Mouse (Mus musculus) layer of hippocampus, adult 2 months (tissue): ENCODE data around the gene Abhd17c. TPM values are rescaled to one million over a fixed set of nuclear protein-coding genes. Genes with fewer than 3 reads are reported as not detected.

ENCODE experiments used
- DNase-seq, 2 experiments: peaks; one replicate each; pipeline ENCODE4 v3.0.0; 2022; ENCODE audit warnings: low spot score in 2 of 2
- H3K27ac ChIP-seq: fragments of 200-600 bp; 2 replicates; pipeline ENCODE4 v1.8.1; 2022
- H3K4me3 ChIP-seq: fragments of 200-600 bp; 2 replicates; pipeline ENCODE4 v1.8.1; 2022; ENCODE audit warnings: mild to moderate bottlenecking
- CTCF ChIP-seq: fragments of 200-600 bp; conservative IDR thresholded peaks from 2 replicates; pipeline ENCODE4 v1.8.1; 2022; ENCODE audit warnings: antibody characterized with exemption, mild to moderate bottlenecking, moderate library complexity
- total RNA-seq, 2 experiments: library from RNA; stranded (reverse); gene quantifications; 2 replicates each; pipeline ENCODE4 v1.2.3; 2021

The Abhd17c gene
- total RNA-seq, 2 experiments from 2014 or later = 54.1 to 57.3 TPM

- DNase-seq = no peak
- TF ChIP-seq CTCF = no peak
- Histone ChIP-seq H3K4me3 (no peak overlapping the region), H3K27ac (no peak overlapping the region)
Observed at GRCm38 (mm10) chr7:84121778-84122177, 29.9 kb downstream of the Abhd17c start.

- no peak for DNase-seq
- TF ChIP-seq CTCF = no peak
- Histone ChIP-seq H3K27ac (no peak overlapping the region; the same call in 1 of the 2 replicates), H3K4me3 (no peak overlapping the region)
Observed at GRCm38 (mm10) chr7:84120142-84120760, 31.4 kb downstream of the Abhd17c start.

- H3K27ac ChIP-seq = no peak overlapping the region; the same call in 1 of the 2 replicates
- no peak for DNase-seq
Observed at GRCm38 (mm10) chr7:84119216-84120105, 32.2 kb downstream of the Abhd17c start.

GRCm38 (mm10) chr7:84117543-84118122 lies 34.1 kb downstream of the Abhd17c start:
- Histone ChIP-seq H3K4me3 (no peak overlapping the region), H3K27ac (no peak overlapping the region)
- no peak for DNase-seq
- no peak for TF ChIP-seq CTCF

More at GRCm38 (mm10) chr7:84119216-84120105, 32.2 kb downstream of the Abhd17c start:
- TF ChIP-seq CTCF = no peak
- H3K4me3 ChIP-seq = no peak overlapping the region

- TF ChIP-seq CTCF = no peak
- Histone ChIP-seq H3K4me3 (no peak overlapping the region), H3K27ac (no peak overlapping the region)
- no peak for DNase-seq
Observed at GRCm38 (mm10) chr7:84116621-84117542, 34.8 kb downstream of the Abhd17c start.

GRCm38 (mm10) chr7:84115385-84115784 lies 36.3 kb downstream of the Abhd17c start:
- H3K4me3 ChIP-seq = no peak overlapping the region
- H3K27ac ChIP-seq = no peak overlapping the region
- no peak for DNase-seq
- TF ChIP-seq CTCF = peak; percentile 59

GRCm38 (mm10) chr7:84114775-84115174 lies 36.9 kb downstream of the Abhd17c start:
- TF ChIP-seq CTCF = no peak
- no peak for DNase-seq

GRCm38 (mm10) chr7:84113035-84113390 lies 38.7 kb downstream of the Abhd17c start:
- Histone ChIP-seq H3K27ac (no peak overlapping the region), H3K4me3 (no peak overlapping the region)
- DNase-seq = no peak
- no peak for TF ChIP-seq CTCF

More at GRCm38 (mm10) chr7:84114775-84115174, 36.9 kb downstream of the Abhd17c start:
- no peak overlapping the region for H3K4me3 ChIP-seq
- no peak overlapping the region for H3K27ac ChIP-seq

GRCm38 (mm10) chr7:84112351-84113034 lies 39.2 kb downstream of the Abhd17c start:
- H3K27ac ChIP-seq = no peak overlapping the region
- no peak for TF ChIP-seq CTCF
- no peak for DNase-seq
- no peak overlapping the region for H3K4me3 ChIP-seq

GRCm38 (mm10) chr7:84111716-84112350 lies 39.9 kb downstream of the Abhd17c start:
- DNase-seq = no peak
- no peak overlapping the region for H3K27ac ChIP-seq
- no peak for TF ChIP-seq CTCF

GRCm38 (mm10) chr7:84106942-84107341 lies 44.8 kb downstream of the Abhd17c start:
- no peak for TF ChIP-seq CTCF
- no peak for DNase-seq
- Histone ChIP-seq H3K4me3 (no peak overlapping the region), H3K27ac (no peak overlapping the region)

More at GRCm38 (mm10) chr7:84111716-84112350, 39.9 kb downstream of the Abhd17c start:
- H3K4me3 ChIP-seq = no peak overlapping the region
